Mouse (Mus musculus) limb, embryonic 14.5 days (tissue): ENCODE measurements around the gene Mettl23. TPM values are rescaled to one million over a fixed set of nuclear protein-coding genes. Genes with fewer than 3 reads are reported as not detected.

ENCODE experiments used
- ATAC-seq: fragments of 200-750 bp; cut with Nextera tagmentation; 2 replicates; pipeline ENCODE4 v1.8.0; 2017; ENCODE audit warnings: low read depth, moderate number of reproducible peaks, moderate TSS enrichment; ENCODE audit not compliant: low FRiP score
- DNase-seq: peaks from one replicate; pipeline ENCODE4 v3.0.0-alpha.2; 2015; ENCODE audit warnings: low spot score
- H3K27ac ChIP-seq: fragments of 300-500 bp; sonication (generic); replicated peaks from 2 replicates; pipeline ENCODE4 v1.5.1; 2014; ENCODE audit warnings: low read depth, mild to moderate bottlenecking, low read length, moderate library complexity, mixed read lengths
- H3K27me3 ChIP-seq: fragments of 300-500 bp; sonication (generic); 2 replicates; pipeline ENCODE4 v1.6.1; 2014; ENCODE audit warnings: low read length, mixed read lengths; ENCODE audit not compliant: control insufficient read depth, insufficient read depth
- H3K36me3 ChIP-seq: fragments of 300-500 bp; sonication (generic); 2 replicates; pipeline ENCODE4 v1.6.1; 2014; ENCODE audit warnings: mild to moderate bottlenecking, low read length, moderate library complexity, mixed read lengths; ENCODE audit not compliant: control insufficient read depth, insufficient read depth
- H3K4me1 ChIP-seq: fragments of 300-500 bp; sonication (generic); 2 replicates; pipeline ENCODE4 v1.6.1; 2014; ENCODE audit warnings: antibody characterized with exemption, low read length, mixed read lengths; ENCODE audit not compliant: control insufficient read depth, insufficient read depth
- H3K4me2 ChIP-seq: fragments of 300-500 bp; sonication (generic); replicated peaks from 2 replicates; pipeline ENCODE4 v1.6.1; 2014; ENCODE audit warnings: low read depth, mild to moderate bottlenecking, low read length, moderate library complexity; ENCODE audit not compliant: severe bottlenecking
- H3K4me3 ChIP-seq: fragments of 300-500 bp; sonication (generic); replicated peaks from 2 replicates; pipeline ENCODE4 v1.5.1; 2014; ENCODE audit warnings: low read length
- H3K9ac ChIP-seq: fragments of 300-500 bp; sonication (generic); 2 replicates; pipeline ENCODE4 v1.6.1; 2014; ENCODE audit warnings: mild to moderate bottlenecking, low read depth, low read length, moderate library complexity; ENCODE audit not compliant: severe bottlenecking
- H3K9me3 ChIP-seq: fragments of 300-500 bp; sonication (generic); 2 replicates; pipeline ENCODE4 v1.6.1; 2016; ENCODE audit warnings: low read length; ENCODE audit not compliant: control insufficient read depth
- POLR2A ChIP-seq: fragments of 200-500 bp; IDR thresholded peaks from 2 replicates; pipeline ENCODE4 v1.8.0; 2012; ENCODE audit warnings: inconsistent platforms, mild to moderate bottlenecking, moderate library complexity, borderline replicate concordance; ENCODE audit not compliant: insufficient read depth, insufficient read length; ENCODE audit errors: extremely low read depth
- WGBS: fragments of 180-500 bp; shearing (Covaris S2); extraction: QIAGEN DNeasy Blood & Tissue Kit; methylation state at CpG from one replicate; pipeline ENCODE4 v1.1.7; 2014; 5-methylcytosine and 5-hydroxymethylcytosine counted together
- polyA plus RNA-seq, 2 experiments: library from polyadenylated mRNA; depleted of rRNA in 1 of 2; stranded (reverse) in 1 of 2; unstranded in 1 of 2; fragments of >200 nt; fragmentation: Nextera tagmentation in 1 of 2; extraction: Ambion mirVana in 1 of 2; gene quantifications; 2 replicates each; pipeline versions ENCODE4 v1.2.1 to v1.2.3; 2012 to 2014

Gene Mettl23
- polyA plus RNA-seq, 2 experiments = 51.0 to 77.9 TPM

DNA sequence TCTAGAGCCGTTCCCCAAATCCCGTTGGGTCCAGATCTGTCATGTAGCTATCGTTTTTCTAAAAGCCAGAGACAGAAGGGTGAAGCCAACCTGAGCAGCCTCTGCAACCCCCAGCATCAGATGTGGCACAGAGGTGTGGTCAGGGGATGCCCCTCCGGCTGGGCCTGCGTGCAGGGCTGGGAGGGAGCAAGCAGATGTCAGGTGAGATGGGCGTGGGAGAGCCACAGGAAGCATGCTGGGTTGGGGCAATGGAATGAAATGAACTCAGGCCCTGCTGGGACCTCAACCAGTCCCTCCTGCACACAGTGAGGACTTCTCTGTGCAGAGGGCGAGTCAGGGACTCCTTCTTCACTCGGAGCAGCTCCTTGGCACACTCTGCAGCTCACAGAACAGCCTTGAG is 33.6 kb upstream of the Mettl23 start:
- Histone ChIP-seq H3K36me3 (no peaks in the 10 kb centered on the region), H3K4me3 (no peak overlapping the region), H3K9ac (no peak overlapping the region), H3K27me3 (no peaks in the 10 kb centered on the region), H3K4me1 (peaks cover 33% of the 10 kb centered on the region), H3K27ac (no peak overlapping the region), H3K9me3 (no peaks in the 10 kb centered on the region), H3K4me2 (no peak overlapping the region)
- TF ChIP-seq POLR2A = no peak
- no peak for ATAC-seq
- 69% methylated on average over 8 of the region's 8 CpGs for WGBS
- no peak for DNase-seq

DNA sequence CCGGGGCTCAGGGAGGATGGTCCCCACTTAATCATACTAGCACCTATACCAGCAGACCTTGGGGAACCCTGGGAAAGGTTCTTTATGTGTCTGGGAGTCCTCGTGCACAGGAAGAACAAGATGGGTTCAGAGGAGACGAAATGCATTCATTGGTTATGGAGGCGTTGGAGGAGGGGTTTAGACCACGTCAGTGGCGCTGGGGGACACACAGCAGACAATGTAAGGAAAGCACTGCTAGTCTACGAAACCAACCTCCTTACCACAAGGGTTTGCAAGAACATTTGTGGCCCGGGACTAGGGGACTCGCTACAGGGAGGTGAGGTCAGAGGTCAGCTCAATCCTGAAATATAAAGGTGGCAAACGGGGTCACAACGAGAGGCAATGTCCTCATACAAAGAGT is 32.5 kb upstream of the Mettl23 start:
- H3K4me2 ChIP-seq = no peak overlapping the region
- no peak for ATAC-seq

DNA sequence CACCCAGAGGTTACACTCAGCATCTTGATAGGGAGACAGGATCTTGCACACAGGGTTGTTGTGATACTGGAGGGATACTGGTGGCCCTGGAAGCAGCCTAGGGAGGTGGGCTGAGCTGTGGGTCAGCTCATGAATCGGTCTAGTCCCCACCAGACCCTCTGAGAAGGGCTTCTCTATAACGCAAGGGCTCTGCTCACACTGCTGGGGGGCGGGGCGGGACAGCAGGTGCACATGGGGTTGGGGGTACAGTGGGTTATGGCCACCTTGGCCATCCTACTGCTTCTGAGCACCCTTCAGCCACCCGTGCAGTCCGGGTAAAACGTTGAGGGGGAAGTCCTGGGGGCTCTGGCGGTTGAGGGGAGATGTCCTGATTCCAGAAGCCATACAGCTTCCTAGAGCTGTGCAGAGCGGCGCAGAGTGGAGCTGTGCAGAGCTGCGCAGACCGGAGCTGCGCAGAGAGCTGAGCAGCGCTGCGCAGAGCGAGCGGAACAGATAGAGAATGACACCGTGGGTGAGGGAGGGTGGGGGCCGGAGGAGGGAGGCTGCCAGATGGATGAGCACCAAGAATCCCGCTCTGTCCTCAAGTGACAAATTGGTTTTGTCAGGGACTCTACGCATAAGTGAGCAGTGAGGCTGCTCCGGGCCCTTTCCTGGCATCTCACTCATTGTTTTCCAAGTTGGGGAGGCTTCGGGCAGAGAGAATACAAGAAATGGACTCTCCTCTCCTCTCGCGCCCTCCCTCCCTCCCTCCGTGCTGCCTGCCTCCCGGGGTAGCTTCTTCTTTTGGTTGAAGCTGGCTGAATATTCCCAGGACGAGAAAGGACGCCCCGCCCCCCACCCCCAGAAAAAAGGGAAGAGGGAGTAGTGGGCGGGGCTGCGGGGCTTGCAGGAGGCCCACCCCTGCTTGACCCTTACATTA is 31.8 kb upstream of the Mettl23 start:
- no peaks in the 10 kb centered on the region for H3K27me3 ChIP-seq
- peaks cover 43% of the 10 kb centered on the region for H3K4me1 ChIP-seq
- ATAC-seq (peak; percentile 63; the same call in 1 of the 2 replicates), DNase-seq (peak; percentile 70)
- 10% methylated on average over 30 of the region's 32 CpGs for WGBS
- H3K36me3 ChIP-seq = no peaks in the 10 kb centered on the region
- TF ChIP-seq POLR2A = no peak
- H3K27ac ChIP-seq = 0 out of 2 replicates have a peak overlapping the region, but pooled peaks have one; percentile 13
- H3K9me3 ChIP-seq = no peaks in the 10 kb centered on the region
- peak overlapping the region; percentile 65 for H3K4me2 ChIP-seq
- peak overlapping the region; percentile 33 for H3K4me3 ChIP-seq
- peak overlapping the region; percentile 47 for H3K9ac ChIP-seq

More for the DNA sequence above, 32.5 kb upstream of the Mettl23 start:
- H3K27ac ChIP-seq = no peak overlapping the region
- H3K4me3 ChIP-seq = no peak overlapping the region
- TF ChIP-seq POLR2A = no peak
- H3K9ac ChIP-seq = no peak overlapping the region
- DNase-seq = no peak
- no peaks in the 10 kb centered on the region for H3K36me3 ChIP-seq
- no peaks in the 10 kb centered on the region for H3K9me3 ChIP-seq
- WGBS = 73% methylated on average over 11 of the region's 11 CpGs
- H3K4me1 ChIP-seq = peaks cover 41% of the 10 kb centered on the region
- no peaks in the 10 kb centered on the region for H3K27me3 ChIP-seq

DNA sequence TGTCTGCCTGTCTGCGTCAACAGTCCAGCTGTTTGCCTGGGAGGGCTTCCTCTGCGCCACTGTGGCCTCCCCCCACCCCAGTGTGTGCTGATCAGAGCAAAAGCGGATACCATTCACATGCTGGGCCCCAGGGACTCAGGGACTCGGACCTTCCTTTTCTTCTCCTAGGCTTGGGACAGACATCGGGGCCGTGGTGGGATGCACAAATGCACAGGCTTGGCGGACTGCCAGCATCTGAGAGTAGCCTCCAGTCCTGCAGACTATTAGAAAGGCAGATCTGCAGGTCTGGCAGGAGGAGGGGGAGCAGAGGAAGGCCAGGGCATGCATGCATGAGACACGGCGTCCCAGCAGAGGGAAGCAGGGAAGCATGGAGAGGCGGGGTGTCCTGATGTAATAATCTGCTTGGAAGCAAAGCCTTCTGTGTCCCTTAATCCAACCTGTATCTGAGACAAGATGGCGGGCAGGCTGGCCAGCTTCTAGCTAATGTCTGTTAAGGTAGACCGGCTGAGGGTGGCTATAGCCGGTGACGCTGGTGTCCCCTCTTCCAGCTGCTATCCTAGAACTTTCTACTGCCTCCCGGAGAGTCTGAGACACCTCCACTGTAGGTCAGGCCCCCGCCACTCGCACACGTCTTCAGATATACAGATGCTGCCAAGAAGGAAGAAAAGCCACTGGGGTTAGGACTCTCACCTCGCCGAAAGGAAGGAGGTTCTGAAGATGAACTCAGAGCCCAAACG is 30.1 kb upstream of the Mettl23 start:
- 0 out of 2 replicates have a peak overlapping the region, but pooled peaks have one; percentile 7 for H3K27ac ChIP-seq
- no peaks in the 10 kb centered on the region for H3K36me3 ChIP-seq
- no peak for TF ChIP-seq POLR2A
- no peak overlapping the region for H3K4me3 ChIP-seq
- 47% methylated on average over 21 of the region's 21 CpGs for WGBS
- peak; percentile 5; the same call in 1 of the 2 replicates for ATAC-seq
- H3K4me1 ChIP-seq = peaks cover 37% of the 10 kb centered on the region
- H3K27me3 ChIP-seq = no peaks in the 10 kb centered on the region
- H3K9ac ChIP-seq = no peak overlapping the region
- no peak overlapping the region for H3K4me2 ChIP-seq
- peak; percentile 54 for DNase-seq
- H3K9me3 ChIP-seq = no peaks in the 10 kb centered on the region

DNA sequence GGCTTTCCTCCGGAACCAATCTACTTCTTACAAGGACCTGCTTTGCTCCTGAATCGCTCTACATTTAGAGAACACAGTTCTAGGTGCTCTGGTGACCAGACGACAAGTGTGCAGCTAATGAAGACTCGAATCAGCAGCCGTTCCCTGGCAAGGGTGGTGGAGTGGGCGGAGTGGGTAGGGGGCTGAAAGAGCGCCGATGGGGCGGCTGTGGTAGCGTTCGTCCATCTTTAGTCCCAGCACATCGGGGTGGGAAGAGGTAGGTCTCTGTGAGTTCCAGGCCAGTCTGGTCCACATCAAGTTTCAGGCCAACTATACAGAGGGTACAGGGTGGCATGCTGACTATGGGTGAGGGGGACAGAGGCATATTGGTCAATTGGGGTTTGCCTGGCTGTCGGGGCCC is 29.5 kb upstream of the Mettl23 start:
- Histone ChIP-seq H3K9me3 (no peaks in the 10 kb centered on the region), H3K9ac (no peak overlapping the region), H3K36me3 (no peaks in the 10 kb centered on the region), H3K4me2 (no peak overlapping the region), H3K4me3 (no peak overlapping the region), H3K4me1 (peaks cover 38% of the 10 kb centered on the region), H3K27ac (peak overlapping the region; percentile 83), H3K27me3 (no peaks in the 10 kb centered on the region)
- WGBS = 71% methylated on average over 13 of the region's 13 CpGs
- TF ChIP-seq POLR2A = no peak
- DNase-seq (no peak), ATAC-seq (no peak)
